Mouse (Mus musculus): ENCODE measurements around the gene Schip1.

DNA sequence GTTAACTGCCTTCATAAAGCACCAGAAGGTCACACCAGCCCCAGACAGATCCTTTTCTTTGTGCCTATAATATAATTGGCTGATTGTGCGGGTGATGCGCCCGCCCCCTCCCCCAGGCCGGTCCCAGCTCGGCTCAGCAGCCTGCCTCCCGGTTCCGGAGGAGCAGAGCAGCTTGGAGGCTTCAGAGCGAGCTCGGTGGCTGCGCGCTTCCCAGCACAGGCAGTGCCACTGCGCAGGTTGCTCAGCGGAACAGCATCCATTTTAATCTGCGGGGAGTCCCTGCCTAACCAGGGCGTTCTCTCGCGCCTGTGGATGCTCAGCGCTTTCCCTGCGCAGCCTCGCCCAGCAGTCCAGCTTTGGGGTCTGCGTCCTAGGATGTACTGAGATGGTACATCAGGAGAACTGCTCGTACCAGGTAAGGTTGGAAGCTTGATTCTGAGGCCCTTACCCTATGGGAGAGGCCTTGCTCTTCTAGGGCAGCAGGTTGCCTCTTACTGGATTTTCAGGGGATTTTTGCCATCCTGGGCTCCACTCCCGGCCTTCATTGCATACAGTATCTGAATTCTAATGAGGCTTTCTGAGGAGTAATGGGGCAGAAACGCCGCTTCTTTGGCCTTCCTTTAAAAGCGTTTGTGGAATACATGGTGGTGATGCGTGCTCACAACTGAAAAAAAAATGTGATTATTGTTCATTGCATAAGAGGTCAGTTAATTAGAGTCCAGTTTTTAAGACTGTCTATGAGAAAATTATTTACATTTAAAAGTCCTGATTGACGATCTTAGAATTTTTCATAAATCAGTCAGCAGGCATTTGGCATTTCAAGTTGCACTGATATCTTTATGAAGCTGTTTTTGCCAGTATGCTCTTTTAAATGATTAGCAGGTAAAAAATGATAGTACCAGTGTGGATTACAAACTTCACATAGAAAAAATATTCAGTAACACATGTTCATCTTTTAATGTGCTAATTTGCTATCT, 507.9 kb downstream of the Schip1 start:
- TF ChIP-seq EP300 (IDR thresholded peaks at IDR 0.05; ENCODE audit: low read depth) (no peak), CTCF (IDR thresholded peaks at IDR 0.05; ENCODE audit: low read depth) (no peak)
